In genomic region chr11:107233252-107233890, GRCm38 (mm10) we compare ENCODE assay signal across 15 mouse cellular contexts.
"Had no signal": no experiment of that assay in that cellular context is flagged by ENCODE, and none has a peak within 500 bp of the region (broad histone marks: within the 10 kb centered on the region; RNA-seq: fewer than 3 reads in every experiment).

No protein-coding gene starts in this region.

- H3K4me1 ChIP-seq: midbrain, embryonic 10.5 days had no signal

- H3K4me3 ChIP-seq: layer of hippocampus, adult 2 months; limb, embryonic 15.5 days; liver, embryonic 12.5 days; midbrain, embryonic 10.5 days had no signal

- H3K4me2 ChIP-seq: limb, embryonic 15.5 days; liver, embryonic 12.5 days; lung, embryonic 14.5 days had no signal

- H3K27me3 ChIP-seq: limb, embryonic 15.5 days; liver, embryonic 12.5 days had no signal

- ATAC-seq: liver, embryonic 12.5 days; midbrain, embryonic 16.5 days had no signal

- DNase-seq: kidney, adult 9 months; kidney, postnatal 10 days; kidney, postnatal 4 days; left cerebral cortex, postnatal 4 days; lung, embryonic 14.5 days; lung, postnatal 10 days; lung, postnatal 4 days; right cerebral cortex, postnatal 14 days; thymus, postnatal 4 days had no signal

- H3K9ac ChIP-seq: limb, embryonic 15.5 days; liver, embryonic 12.5 days; lung, embryonic 14.5 days had no signal

- H3K9me3 ChIP-seq: limb, embryonic 15.5 days; liver, embryonic 12.5 days; midbrain, embryonic 10.5 days had no signal

- H3K27ac ChIP-seq: layer of hippocampus, adult 2 months; limb, embryonic 15.5 days; liver, embryonic 12.5 days; midbrain, embryonic 10.5 days; stomach, postnatal 0 days had no signal
